Mouse (Mus musculus): ENCODE measurements around the gene Prrxl1. TPM values are rescaled to one million over a fixed set of nuclear protein-coding genes. Genes with fewer than 3 reads are reported as not detected.

Gene Prrxl1
- polyA plus RNA-seq, 1 experiment from 2014 or later = 5.7 TPM

GRCm38 (mm10) chr14:32597232-32598231 lies 1.7 kb upstream of the Prrxl1 start:
- WGBS = under 1% methylated on average over 77 of the region's 78 CpGs
- H3K27ac ChIP-seq = no peak overlapping the region
- no peaks in the 10 kb centered on the region for H3K9me3 ChIP-seq
- H3K4me1 ChIP-seq (replicated peaks) = peaks cover 36% of the 10 kb centered on the region
- peak; percentile 44; the same call in 1 of the 2 replicates for ATAC-seq
- peak overlapping the region; percentile 35 for H3K4me3 ChIP-seq (replicated peaks)
- H3K9ac ChIP-seq (replicated peaks) = peak overlapping the region; percentile 52; the same call in 1 of the 2 replicates
- peak overlapping the region; percentile 58 for H3K4me2 ChIP-seq (replicated peaks)
- H3K27me3 ChIP-seq = peaks cover 100% of the 10 kb centered on the region
- no peaks in the 10 kb centered on the region for H3K36me3 ChIP-seq

- ATAC-seq = no peak
- Histone ChIP-seq H3K27me3 (peaks cover 99% of the 10 kb centered on the region), H3K4me3 (replicated peaks) (peak overlapping the region; percentile 44), H3K36me3 (no peaks in the 10 kb centered on the region), H3K9me3 (no peaks in the 10 kb centered on the region), H3K27ac (no peak overlapping the region), H3K9ac (replicated peaks) (no peak overlapping the region), H3K4me1 (replicated peaks) (peaks cover 36% of the 10 kb centered on the region), H3K4me2 (replicated peaks) (peak overlapping the region; percentile 72)
- 4% methylated on average over 23 of the region's 23 CpGs for WGBS
These were observed 579 bp upstream of the Prrxl1 start for GRCm38 (mm10) chr14:32598437-32599219.

GRCm38 (mm10) chr14:32600110-32600509 lies 903 bp downstream of the Prrxl1 start:
- H3K4me3 ChIP-seq (replicated peaks) = peak overlapping the region; percentile 44
- H3K36me3 ChIP-seq = no peaks in the 10 kb centered on the region
- H3K4me1 ChIP-seq (replicated peaks) = peaks cover 36% of the 10 kb centered on the region
- H3K27me3 ChIP-seq = peaks cover 90% of the 10 kb centered on the region
- peak overlapping the region; percentile 48 for H3K9ac ChIP-seq (replicated peaks)
- peak; percentile 51 for ATAC-seq
- H3K4me2 ChIP-seq (replicated peaks) = peak overlapping the region; percentile 72
- no peaks in the 10 kb centered on the region for H3K9me3 ChIP-seq
- H3K27ac ChIP-seq = no peak overlapping the region
- WGBS = 2% methylated on average over 16 of the region's 16 CpGs

- H3K9ac ChIP-seq (replicated peaks) = no peak overlapping the region
- H3K4me3 ChIP-seq (replicated peaks) = no peak overlapping the region
- no peaks in the 10 kb centered on the region for H3K9me3 ChIP-seq
- H3K4me1 ChIP-seq (replicated peaks) = peaks cover 25% of the 10 kb centered on the region
- ATAC-seq = peak; percentile 32; the same call in 1 of the 2 replicates
- WGBS = 37% methylated on average over 15 of the region's 15 CpGs
- H3K36me3 ChIP-seq = no peaks in the 10 kb centered on the region
- no peak overlapping the region for H3K27ac ChIP-seq
- H3K27me3 ChIP-seq = peaks cover 36% of the 10 kb centered on the region
- peak overlapping the region; percentile 33 for H3K4me2 ChIP-seq (replicated peaks)
These were observed 6.3 kb downstream of the Prrxl1 start for GRCm38 (mm10) chr14:32605508-32605907.

- Histone ChIP-seq H3K4me3 (replicated peaks) (no peak overlapping the region), H3K27ac (no peak overlapping the region), H3K4me1 (replicated peaks) (peaks cover 25% of the 10 kb centered on the region), H3K9me3 (no peaks in the 10 kb centered on the region), H3K4me2 (replicated peaks) (no peak overlapping the region), H3K36me3 (no peaks in the 10 kb centered on the region), H3K9ac (replicated peaks) (no peak overlapping the region), H3K27me3 (peaks cover 28% of the 10 kb centered on the region)
- ATAC-seq = 0 out of 2 replicates have a peak, but pooled peaks have one; percentile 31
- 52% methylated on average over 8 of the region's 8 CpGs for WGBS
These were observed 7.1 kb downstream of the Prrxl1 start for GRCm38 (mm10) chr14:32606316-32606715.

GRCm38 (mm10) chr14:32609392-32609791 lies 10.2 kb downstream of the Prrxl1 start:
- Histone ChIP-seq H3K4me2 (replicated peaks) (no peak overlapping the region), H3K9ac (replicated peaks) (no peak overlapping the region), H3K4me3 (replicated peaks) (no peak overlapping the region), H3K27ac (no peak overlapping the region), H3K4me1 (replicated peaks) (peaks cover 25% of the 10 kb centered on the region), H3K27me3 (no peaks in the 10 kb centered on the region), H3K9me3 (no peaks in the 10 kb centered on the region), H3K36me3 (no peaks in the 10 kb centered on the region)
- 18% methylated on average over 3 of the region's 3 CpGs for WGBS
- peak; percentile 5; the same call in 1 of the 2 replicates for ATAC-seq

GRCm38 (mm10) chr14:32617253-32617652 lies 18.0 kb downstream of the Prrxl1 start:
- Histone ChIP-seq H3K36me3 (no peaks in the 10 kb centered on the region), H3K27me3 (no peaks in the 10 kb centered on the region), H3K4me3 (replicated peaks) (no peak overlapping the region), H3K4me1 (replicated peaks) (no peaks in the 10 kb centered on the region), H3K4me2 (replicated peaks) (no peak overlapping the region), H3K9ac (replicated peaks) (no peak overlapping the region), H3K9me3 (no peaks in the 10 kb centered on the region), H3K27ac (no peak overlapping the region)
- whole genome bisulfite sequencing = 89% methylated on average over 5 of the region's 5 CpGs
- no peak for ATAC-seq

GRCm38 (mm10) chr14:32624245-32624644 lies 25.0 kb downstream of the Prrxl1 start:
- Histone ChIP-seq H3K4me1 (replicated peaks) (no peaks in the 10 kb centered on the region), H3K4me3 (replicated peaks) (no peak overlapping the region), H3K36me3 (no peaks in the 10 kb centered on the region), H3K27me3 (no peaks in the 10 kb centered on the region), H3K9me3 (no peaks in the 10 kb centered on the region), H3K9ac (replicated peaks) (no peak overlapping the region), H3K27ac (no peak overlapping the region), H3K4me2 (replicated peaks) (no peak overlapping the region)
- no peak for ATAC-seq
- WGBS = 88% methylated on average over 3 of the region's 3 CpGs

GRCm38 (mm10) chr14:32624811-32625210 lies 25.6 kb downstream of the Prrxl1 start:
- Histone ChIP-seq H3K36me3 (no peaks in the 10 kb centered on the region), H3K9me3 (no peaks in the 10 kb centered on the region), H3K27me3 (no peaks in the 10 kb centered on the region), H3K27ac (no peak overlapping the region), H3K4me3 (replicated peaks) (no peak overlapping the region), H3K9ac (replicated peaks) (no peak overlapping the region), H3K4me2 (replicated peaks) (no peak overlapping the region), H3K4me1 (replicated peaks) (no peaks in the 10 kb centered on the region)
- ATAC-seq = no peak
- WGBS = 94% methylated on average over 7 of the region's 7 CpGs

- Histone ChIP-seq H3K4me3 (replicated peaks) (no peak overlapping the region), H3K4me1 (replicated peaks) (no peaks in the 10 kb centered on the region), H3K27me3 (no peaks in the 10 kb centered on the region), H3K9ac (replicated peaks) (no peak overlapping the region), H3K27ac (no peak overlapping the region), H3K9me3 (no peaks in the 10 kb centered on the region), H3K4me2 (replicated peaks) (no peak overlapping the region), H3K36me3 (no peaks in the 10 kb centered on the region)
- WGBS = 57% methylated on average over 2 of the region's 2 CpGs
- no peak for ATAC-seq
These were observed 28.1 kb downstream of the Prrxl1 start for GRCm38 (mm10) chr14:32627271-32627670.

- H3K4me1 ChIP-seq (replicated peaks) = no peaks in the 10 kb centered on the region
- no peak overlapping the region for H3K9ac ChIP-seq (replicated peaks)
- H3K27ac ChIP-seq = no peak overlapping the region
- 51% methylated on average over 10 of the region's 10 CpGs for WGBS
- H3K9me3 ChIP-seq = no peaks in the 10 kb centered on the region
- no peaks in the 10 kb centered on the region for H3K27me3 ChIP-seq
- no peak overlapping the region for H3K4me3 ChIP-seq (replicated peaks)
- H3K36me3 ChIP-seq = no peaks in the 10 kb centered on the region
- H3K4me2 ChIP-seq (replicated peaks) = no peak overlapping the region
- no peak for ATAC-seq
These were observed 29.4 kb downstream of the Prrxl1 start for GRCm38 (mm10) chr14:32628584-32628983.
